Mouse (Mus musculus) left cerebral cortex, postnatal 25 days (tissue): ENCODE results near the gene Idnk. TPM values are rescaled to one million over a fixed set of nuclear protein-coding genes. Genes with fewer than 3 reads are reported as not detected.

Experiments
- DNase-seq, 2 experiments: peaks; one replicate each; pipeline ENCODE4 v3.0.0; 2022; ENCODE audit warnings: low spot score in 2 of 2, mixed read lengths in 1 of 2
- intact Hi-C: fragments of 180-260 bp; cut with DNase I; formaldehyde crosslinking; loops from one replicate; pipeline ENCODE4 v1.15.1; 2025
- total RNA-seq, 2 experiments: library from RNA; stranded (reverse); gene quantifications; 2 replicates each; pipeline ENCODE4 v1.2.3; 2021

Idnk gene
- 10 to 100 TPM; 28.3 to 30.0 TPM for total RNA-seq

- intact Hi-C loops = loop anchor here (2.0 to 10.0 kb wide), 4 partner anchors 75 to 430 kb away; no protein-coding TSS in a partner anchor
- DNase-seq = peak; percentile 79 to 84
These were observed at the start of gene Idnk for GRCm38 (mm10) chr13:58157447-58158098. Gene Idnk, plus strand, starts transcription at chr13:58157649.

DNA sequence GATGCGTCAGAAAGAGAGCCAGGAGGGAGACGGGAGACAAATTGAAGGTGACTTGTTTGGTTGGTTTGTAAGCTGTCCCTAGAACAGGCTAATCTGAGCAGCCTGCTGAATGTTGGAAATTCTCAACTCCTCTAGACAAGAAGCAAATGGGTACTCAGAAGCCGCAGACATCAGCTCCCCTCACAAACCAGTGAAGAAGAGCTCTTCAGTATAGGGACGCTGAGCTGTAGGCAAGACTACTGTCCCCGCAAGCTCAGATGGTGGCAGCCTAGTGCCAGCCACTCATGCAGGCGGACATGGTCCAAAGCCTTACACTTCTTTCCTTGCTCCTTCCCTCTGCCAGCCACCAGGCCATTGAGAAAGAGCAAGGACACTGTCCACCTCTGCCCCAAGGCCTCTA is 46.1 kb upstream of the Idnk start:
- peak in 1 of 2 experiments; percentile 66 for DNase-seq

DNA sequence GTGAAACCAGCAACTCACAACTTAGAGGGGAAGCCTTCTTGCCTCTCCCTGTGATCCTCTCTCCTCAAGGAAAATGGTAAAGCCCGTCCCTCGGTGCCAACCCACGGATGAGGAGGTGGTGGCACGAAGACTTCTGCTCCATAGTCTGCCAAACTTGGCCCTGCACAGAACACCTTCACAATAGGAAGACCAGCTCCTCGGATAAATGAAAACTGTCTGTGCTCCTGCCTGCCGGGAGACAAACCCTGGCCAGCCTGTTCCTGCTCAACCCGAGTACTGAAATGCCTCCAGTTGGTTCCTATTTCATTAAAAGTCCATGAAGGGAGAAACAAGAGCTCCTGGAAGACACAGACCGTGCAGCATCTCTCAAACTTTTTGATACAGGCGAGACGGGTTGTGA is 45.3 kb upstream of the Idnk start:
- DNase-seq = peak; percentile 42 to 78
- intact Hi-C loops = loop anchor here (2.0 kb wide), 3 partner anchors 37 to 77 kb away; no protein-coding TSS in a partner anchor

More for the DNA sequence above, 46.1 kb upstream of the Idnk start:
- intact Hi-C loops = no loop called here

GRCm38 (mm10) chr13:58112601-58113041 is 44.8 kb upstream of the Idnk start:
- no peak for DNase-seq
- intact Hi-C loops = loop anchor here (2.0 kb wide), 3 partner anchors 38 to 78 kb away; no protein-coding TSS in a partner anchor

GRCm38 (mm10) chr13:58113061-58113900 is 44.2 kb upstream of the Idnk start, which contains the start of gene Klhl3:
Gene Klhl3, minus strand, starts transcription at chr13:58113592.
- DNase-seq = peak; percentile 84 to 92
- intact Hi-C loops = loop anchor here (2.0 kb wide), 3 partner anchors 38 to 78 kb away; no protein-coding TSS in a partner anchor

GRCm38 (mm10) chr13:58115227-58115626 is 42.2 kb upstream of the Idnk start:
- DNase-seq = no peak
- intact Hi-C loops = no loop called here

DNA sequence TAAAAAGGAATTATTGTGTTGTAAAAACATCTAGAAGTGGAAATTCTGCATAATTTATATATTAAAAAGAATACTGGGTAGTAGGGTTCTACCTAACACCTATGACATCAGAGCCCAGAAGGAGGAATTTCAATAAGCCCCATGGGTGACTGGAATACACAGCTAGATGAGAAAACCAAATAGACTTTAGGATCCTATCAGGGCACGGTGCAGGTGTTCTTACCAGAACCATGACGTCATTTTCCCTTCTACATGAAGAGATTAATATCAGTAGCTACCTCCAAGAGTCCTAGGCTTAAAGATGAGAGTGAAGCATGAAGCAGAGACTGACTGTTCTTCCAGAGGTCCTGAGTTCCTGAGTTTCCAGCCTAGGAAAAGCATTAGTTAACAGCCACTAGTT is 40.6 kb upstream of the Idnk start:
- DNase-seq = no peak
- intact Hi-C loops = loop anchor here (2.0 kb wide), 1 partner anchor 104 kb away; no protein-coding TSS in a partner anchor

- DNase-seq = no peak
- intact Hi-C loops = loop anchor here (2.0 kb wide), 1 partner anchor 105 kb away; no protein-coding TSS in a partner anchor
These were observed 40.0 kb upstream of the Idnk start for GRCm38 (mm10) chr13:58117318-58118017.

DNA sequence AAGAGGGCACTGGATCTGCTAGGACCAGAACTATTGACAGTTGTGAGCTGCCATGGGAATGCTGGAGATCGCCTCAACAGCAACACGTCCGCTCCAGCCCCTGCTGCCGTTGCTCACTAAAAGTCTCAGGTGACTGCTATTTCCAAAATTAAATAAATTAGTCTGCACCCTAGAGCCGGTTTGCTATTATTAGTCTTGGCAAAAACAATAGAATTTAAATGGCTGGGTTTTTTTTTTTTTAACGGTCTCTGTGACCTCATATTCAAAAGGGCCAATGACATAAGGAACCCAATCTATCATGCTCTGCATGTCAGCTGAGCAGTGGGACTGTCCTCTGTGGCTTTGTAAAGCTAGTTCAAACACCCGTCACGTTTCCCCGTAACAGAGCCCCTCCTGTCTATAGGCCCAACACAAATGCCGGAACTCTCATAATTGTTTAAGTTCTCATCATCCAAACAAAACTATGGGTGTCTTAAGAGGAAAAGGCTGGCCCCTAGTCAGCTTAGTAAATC is 34.6 kb upstream of the Idnk start:
- intact Hi-C loops = no loop called here
- DNase-seq = no peak

DNA sequence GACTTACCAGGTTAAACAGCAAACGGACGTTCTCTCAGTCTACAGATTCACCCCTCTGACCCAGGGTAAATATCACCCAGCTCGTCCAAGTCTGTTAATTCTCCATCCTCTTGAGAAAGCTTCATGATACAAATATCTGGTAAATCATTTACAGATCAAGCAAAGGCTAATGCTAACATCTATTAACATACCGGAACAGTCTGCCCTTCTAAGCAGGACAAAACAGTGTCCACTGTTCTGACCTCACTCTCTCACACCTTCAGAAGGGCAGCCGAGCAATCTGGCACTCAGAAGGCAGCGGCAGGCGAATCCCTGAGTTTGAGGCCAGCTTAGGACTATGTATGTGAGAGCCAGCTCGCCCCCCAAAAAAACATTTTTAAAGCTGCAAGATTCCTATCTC is 34.1 kb upstream of the Idnk start:
- DNase-seq = no peak
- intact Hi-C loops = no loop called here

DNA sequence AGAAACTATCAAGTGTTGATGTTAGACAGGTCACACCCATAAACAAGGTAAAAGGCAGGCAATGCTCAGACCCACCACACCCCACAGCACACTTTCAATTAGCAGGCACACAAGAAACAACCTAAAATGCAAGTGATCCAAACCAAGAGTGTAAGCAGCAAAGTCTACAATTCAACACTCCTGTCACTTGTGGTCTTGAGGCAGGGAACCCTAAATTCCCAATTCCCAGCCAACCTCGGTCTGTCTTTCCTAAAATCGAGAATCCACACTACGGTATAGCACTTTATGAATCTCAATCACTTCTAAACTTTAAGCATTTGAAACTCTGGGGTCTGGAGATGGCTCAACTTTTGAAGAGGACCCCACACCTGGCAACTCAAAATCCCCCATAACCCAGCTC is 33.2 kb upstream of the Idnk start:
- no peak for DNase-seq
- intact Hi-C loops = no loop called here

GRCm38 (mm10) chr13:58124989-58125388 is 32.5 kb upstream of the Idnk start:
- no peak for DNase-seq
- intact Hi-C loops = no loop called here

DNA sequence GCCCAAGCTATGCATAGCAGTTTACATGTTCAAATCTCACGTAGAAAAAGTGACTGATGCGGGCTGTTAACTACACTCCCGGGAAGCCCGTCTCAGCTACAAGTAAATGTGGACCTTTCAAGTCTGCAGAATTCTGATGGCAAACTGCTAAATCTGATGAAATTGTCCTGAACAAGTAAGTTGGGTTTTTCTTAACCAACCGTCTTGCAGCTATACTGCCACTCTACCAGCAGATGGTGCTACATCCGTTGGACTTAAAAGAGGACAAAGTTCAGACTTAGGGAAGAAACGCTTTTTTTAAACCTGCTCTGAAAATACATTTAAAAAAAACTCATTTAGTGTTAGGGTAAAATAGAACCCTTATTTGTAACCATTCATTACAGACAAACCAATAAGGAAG is 31.3 kb upstream of the Idnk start:
- intact Hi-C loops = no loop called here
- DNase-seq = peak in 1 of 2 experiments; percentile 53

DNA sequence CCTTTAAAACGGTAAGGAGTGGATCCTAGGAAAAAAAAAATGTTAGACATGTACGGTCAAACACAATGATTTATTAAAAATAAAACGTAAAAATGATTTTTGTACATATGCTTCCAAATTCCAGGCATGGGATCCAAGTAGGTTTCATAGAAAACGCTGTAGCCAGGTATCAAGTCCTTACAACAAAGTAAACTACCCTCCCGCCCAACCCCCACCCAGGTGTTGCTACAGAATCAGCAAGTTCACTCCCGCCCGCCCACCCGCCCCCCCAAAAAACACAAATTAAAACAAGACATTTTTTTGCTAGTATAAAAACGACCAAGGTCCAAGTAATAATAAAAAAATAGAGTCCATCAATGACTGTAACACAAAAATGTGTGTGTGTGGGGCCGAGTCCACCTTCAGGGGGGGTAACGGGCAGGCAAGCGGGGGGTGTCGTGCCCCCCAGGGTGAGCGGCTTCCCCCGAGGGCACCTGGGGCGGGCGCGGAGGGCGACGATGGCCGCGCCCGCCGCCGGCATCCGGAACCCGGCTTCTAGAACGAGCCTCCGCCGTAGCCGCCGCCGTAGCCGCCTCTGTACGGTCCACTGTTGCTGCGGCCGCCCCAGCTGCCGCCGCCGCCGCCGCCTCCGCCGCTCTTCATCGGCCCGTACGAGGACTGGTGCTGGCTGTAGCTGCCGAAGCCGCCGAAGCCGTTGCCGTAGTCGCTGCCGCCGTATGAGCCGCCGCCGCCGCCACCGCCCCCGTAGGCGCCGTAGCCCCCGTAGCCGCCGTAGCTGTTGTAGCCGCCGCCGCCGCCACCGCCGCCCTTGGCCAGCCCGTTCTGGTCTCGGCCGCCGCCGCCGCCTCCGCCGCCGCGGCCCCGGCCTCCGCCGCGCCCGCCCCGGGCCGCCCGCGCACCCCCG is 30.3 kb upstream of the Idnk start:
- no peak for DNase-seq
- intact Hi-C loops = no loop called here

GRCm38 (mm10) chr13:58127766-58128361 is 29.6 kb upstream of the Idnk start:
- DNase-seq = peak; percentile 64 to 80
- intact Hi-C loops = no loop called here

DNA sequence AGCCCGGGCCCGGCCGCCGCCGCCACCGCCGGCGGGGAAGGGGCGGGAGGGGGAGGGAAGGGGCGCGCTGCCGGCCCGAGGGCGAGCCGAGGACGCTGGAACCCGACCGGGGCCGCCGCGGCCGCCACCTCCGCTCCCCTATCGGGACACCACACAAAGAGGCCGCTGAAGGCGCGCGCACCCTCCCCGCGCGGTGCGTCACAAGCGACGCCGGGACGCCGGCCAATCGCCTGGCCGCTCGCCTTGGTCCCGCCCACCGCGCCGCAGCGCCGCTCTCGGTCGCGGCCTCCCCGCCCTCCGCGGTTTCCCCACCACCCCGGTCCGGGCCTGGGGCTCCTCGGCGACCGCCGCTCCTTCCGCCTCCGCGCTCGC is 29.1 kb upstream of the Idnk start, which contains the start of gene Hnrnpa0:
Hnrnpa0 (minus strand) TSS at position 161 of the 372 bp plus-strand sequence.
- intact Hi-C loops = no loop called here
- DNase-seq = peak; percentile 94 to 95

- intact Hi-C loops = no loop called here
- peak; percentile 95 to 97 for DNase-seq
These were observed 28.4 kb upstream of the Idnk start for GRCm38 (mm10) chr13:58128768-58129671.
